8 mouse cellular contexts compared by ENCODE assay signal in genomic region chr9:44477339-44478228, GRCm38 (mm10). TPM values are rescaled to one million over a fixed set of nuclear protein-coding genes. Genes with fewer than 3 reads are reported as not detected.
A peak's percentile ranks its signal among the peaks of the same experiment; 100 is the strongest.
DNase-seq lines count a peak whose midpoint lies in the region; ATAC-seq and TF ChIP-seq lines count a peak whose summit lies in the region.

No protein-coding gene starts in this region.

- WGBS in heart, embryonic 16.5 days = 7% methylated on average over 24 of the region's 24 CpGs
- WGBS in stomach, postnatal 0 days = 6% methylated on average over 24 of the region's 24 CpGs

- no peaks in the 10 kb centered on the region for H3K9me3 ChIP-seq in heart, embryonic 16.5 days (replicated peaks; ENCODE audit: control insufficient read depth, low read length)
- no peaks in the 10 kb centered on the region for H3K9me3 ChIP-seq in stomach, postnatal 0 days (ENCODE audit: control insufficient read depth, low read length)

- H3K4me2 ChIP-seq in heart, embryonic 16.5 days (ENCODE audit: low read depth, low read length) = peak overlapping the region; percentile 95
- H3K4me2 ChIP-seq in stomach, postnatal 0 days (replicated peaks; ENCODE audit: low read depth) = peak overlapping the region; percentile 95

- DNase-seq in embryo, embryonic 10 days (ENCODE audit: low spot score) = peak; percentile 78
- no peak for DNase-seq in embryo, embryonic 9.5 days (ENCODE audit: extremely low spot score)
- DNase-seq in MEL-GATA-1-ER (ENCODE audit: extremely low read depth, low read depth) = peak; percentile 64
- peak; percentile 56 for DNase-seq in embryo, embryonic 11.5 days (ENCODE audit: low read depth, low spot score)
- peak; percentile 86 for DNase-seq in kidney, postnatal 14 days
- DNase-seq in stomach, postnatal 0 days (ENCODE audit: low spot score) = peak; percentile 83

- H3K9ac ChIP-seq in heart, embryonic 16.5 days (ENCODE audit: low read length) = peak overlapping the region; percentile 86
- H3K9ac ChIP-seq in stomach, postnatal 0 days (ENCODE audit: low read length) = peak overlapping the region; percentile 68

- no peaks in the 10 kb centered on the region for H3K27me3 ChIP-seq in heart, embryonic 16.5 days (ENCODE audit: control insufficient read depth, insufficient read depth, low read length)
- H3K27me3 ChIP-seq in stomach, postnatal 0 days (ENCODE audit: control insufficient read depth, insufficient read depth, low read length) = no peaks in the 10 kb centered on the region

- TF ChIP-seq EP300 in stomach, postnatal 0 days (optimal IDR thresholded peaks at IDR 0.05) = no peak

- H3K36me3 ChIP-seq in heart, embryonic 16.5 days (ENCODE audit: control insufficient read depth, insufficient read depth) = no peaks in the 10 kb centered on the region
- no peaks in the 10 kb centered on the region for H3K36me3 ChIP-seq in stomach, postnatal 0 days (ENCODE audit: control insufficient read depth, insufficient read depth, low read length)

- peak; percentile 92 for TF ChIP-seq CTCF in stomach, postnatal 0 days (IDR thresholded peaks at IDR 0.05; ENCODE audit: low read depth)

- H3K27ac ChIP-seq in heart, embryonic 16.5 days (ENCODE audit: low read length) = peak overlapping the region; percentile 97
- peak overlapping the region; percentile 98 for H3K27ac ChIP-seq in stomach, postnatal 0 days (replicated peaks)

- peak overlapping the region; percentile 74 for H3K4me3 ChIP-seq in heart, embryonic 16.5 days (ENCODE audit: low read length)
- H3K4me3 ChIP-seq in stomach, postnatal 0 days (ENCODE audit: low read depth, low read length) = peak overlapping the region; percentile 75

- H3K4me1 ChIP-seq in heart, embryonic 16.5 days (ENCODE audit: control insufficient read depth, insufficient read depth, low read length) = peaks cover 26% of the 10 kb centered on the region
- no peaks in the 10 kb centered on the region for H3K4me1 ChIP-seq in stomach, postnatal 0 days (replicated peaks; ENCODE audit: control insufficient read depth, insufficient read depth)

- ATAC-seq in heart, embryonic 16.5 days (replicated peaks; ENCODE audit: extremely low read depth, insufficient read depth, low FRiP score) = no peak
- ATAC-seq in megakaryocyte progenitor cell, adult 5-6 weeks (replicated peaks; ENCODE audit: poor library complexity) = peak; percentile 40
- peak; percentile 62 for ATAC-seq in stomach, postnatal 0 days (ENCODE audit: low FRiP score, low TSS enrichment)

RNA-seq across cellular contexts. Expression of gene Bcl9l, which starts 5.0 kb away (rescaled TPM):
- 11.1 and 11.3 TPM in 2 replicates for polyA plus RNA-seq in heart, embryonic 16.5 days (2015; fragmentation: Nextera tagmentation; extraction: Ambion mirVana)
- 4.3 and 4.5 TPM in 2 replicates for total RNA-seq in megakaryocyte progenitor cell, adult 5-6 weeks (2015)
- 1.6 and 1.8 TPM in 2 replicates for total RNA-seq in megakaryocyte progenitor cell, adult 5-6 weeks (2017)
- 5.2 and 6.1 TPM in 2 replicates for polyA plus RNA-seq in stomach, postnatal 0 days (2015; fragmentation: Nextera tagmentation; extraction: Ambion mirVana)

RNA-seq across cellular contexts. Expression of gene Upk2, which starts 22.8 kb away (rescaled TPM):
- polyA plus RNA-seq in heart, embryonic 16.5 days (2015; fragmentation: Nextera tagmentation; extraction: Ambion mirVana) = 0.50 TPM in 1 of 2 replicates, not detected in the other
- total RNA-seq in megakaryocyte progenitor cell, adult 5-6 weeks (2015) = not detected in 2 replicates
- total RNA-seq in megakaryocyte progenitor cell, adult 5-6 weeks (2017) = not detected in 2 replicates
- 5.4 and 7.0 TPM in 2 replicates for polyA plus RNA-seq in stomach, postnatal 0 days (2015; fragmentation: Nextera tagmentation; extraction: Ambion mirVana)

RNA-seq across cellular contexts. Expression of gene Foxr1, which starts 36.6 kb away (rescaled TPM):
- polyA plus RNA-seq in heart, embryonic 16.5 days (2015; fragmentation: Nextera tagmentation; extraction: Ambion mirVana) = not detected in 2 replicates
- total RNA-seq in megakaryocyte progenitor cell, adult 5-6 weeks (2015) = not detected in 2 replicates
- not detected in 2 replicates for total RNA-seq in megakaryocyte progenitor cell, adult 5-6 weeks (2017)
- 0.05 TPM in 1 of 2 replicates, not detected in the other for polyA plus RNA-seq in stomach, postnatal 0 days (2015; fragmentation: Nextera tagmentation; extraction: Ambion mirVana)

RNA-seq across cellular contexts. Expression of gene Ccdc84, which starts 59.2 kb away (rescaled TPM):
- polyA plus RNA-seq in heart, embryonic 16.5 days (2015; fragmentation: Nextera tagmentation; extraction: Ambion mirVana) = 21.3 and 23.5 TPM in 2 replicates
- 28.0 and 33.1 TPM in 2 replicates for total RNA-seq in megakaryocyte progenitor cell, adult 5-6 weeks (2015)
- 26.4 and 26.7 TPM in 2 replicates for total RNA-seq in megakaryocyte progenitor cell, adult 5-6 weeks (2017)
- 16.4 and 16.6 TPM in 2 replicates for polyA plus RNA-seq in stomach, postnatal 0 days (2015; fragmentation: Nextera tagmentation; extraction: Ambion mirVana)
